Mouse (Mus musculus) embryonic fibroblast, embryonic 13.5 days (primary cell): Measurements from ENCODE around the gene Gzmm.

ENCODE experiments used
- CTCF ChIP-seq: IDR thresholded peaks from 2 replicates; pipeline ENCODE4 v1.5.1; 2011; ENCODE audit warnings: mild to moderate bottlenecking, control low read depth, low read length, moderate library complexity, borderline replicate concordance; ENCODE audit not compliant: insufficient read depth
- POLR2A ChIP-seq: IDR thresholded peaks from 2 replicates; pipeline ENCODE4 v1.6.1; 2011; ENCODE audit warnings: low read depth, mild to moderate bottlenecking, control low read depth, low read length, moderate library complexity

DNA sequence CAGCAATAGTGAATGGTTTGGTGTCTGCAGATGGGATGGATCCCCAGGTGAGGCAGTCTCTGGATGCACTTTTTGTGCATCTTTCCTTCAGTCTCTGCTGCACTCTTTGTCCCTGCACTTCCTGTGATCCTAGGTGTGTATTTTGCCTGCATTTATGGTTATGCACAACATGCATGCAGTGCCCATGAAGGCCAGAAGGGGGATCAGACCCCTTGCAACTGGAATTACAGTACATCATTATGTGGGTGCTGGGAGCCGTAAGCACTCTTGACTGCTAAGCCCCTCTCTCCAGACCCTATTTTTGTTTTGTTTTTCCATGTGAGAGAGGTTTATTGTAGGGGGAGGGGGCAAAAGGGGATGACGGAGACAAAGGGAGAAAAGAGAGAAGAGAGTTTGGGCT lies 28.5 kb upstream of the Gzmm start:
- TF ChIP-seq CTCF (no peak; the same call in 1 of the 2 replicates), POLR2A (no peak)
